In the genomic region with DNA sequence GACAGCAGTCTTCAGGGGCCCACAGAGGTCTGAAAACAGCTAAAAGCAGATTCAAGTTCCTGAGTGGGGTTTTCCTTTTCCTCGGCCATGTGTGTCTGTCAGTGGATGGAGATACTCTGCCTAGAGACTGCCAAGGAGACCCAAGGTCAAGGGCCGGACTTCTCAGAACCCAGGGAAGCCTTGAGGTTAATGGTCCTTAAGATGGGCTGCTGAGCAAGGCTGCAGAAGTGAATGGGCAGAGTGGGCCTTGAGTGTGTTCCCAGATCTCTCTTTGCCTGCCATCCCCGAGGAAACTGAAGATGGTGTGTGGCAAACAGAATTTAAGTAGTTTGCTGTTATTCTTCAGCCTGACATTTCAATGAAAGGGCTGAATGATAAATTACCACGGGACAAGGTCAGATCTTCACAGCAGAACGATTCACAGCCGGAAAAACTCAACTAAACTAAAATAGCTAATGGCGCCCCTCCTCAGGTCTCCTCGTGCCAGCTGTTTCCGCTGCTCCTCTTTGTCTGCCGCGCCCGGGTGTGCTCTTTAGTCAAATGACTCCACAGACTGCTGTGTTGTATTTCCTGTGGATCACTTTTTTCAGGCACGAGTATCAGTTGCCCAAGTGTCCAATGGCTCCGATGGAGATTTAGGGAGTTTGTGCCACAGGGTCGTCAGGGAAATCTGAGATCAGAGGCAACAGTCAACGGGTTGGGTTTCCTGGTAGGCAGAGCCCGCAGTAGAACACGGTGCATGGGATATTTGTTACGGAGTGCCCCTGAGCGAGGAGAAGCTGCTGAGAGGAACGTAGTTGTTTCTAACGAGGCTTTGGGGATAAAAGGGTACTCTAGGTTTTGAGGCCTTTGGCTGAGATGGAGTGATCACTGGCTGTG, we compare ENCODE assay signal across 12 mouse cellular contexts.
DNase-seq lines count a peak whose midpoint lies in the region; ATAC-seq lines count a peak whose summit lies in the region.
"Had no signal": no experiment of that assay in that cellular context is flagged by ENCODE, and none has a peak within 500 bp of the region (broad histone marks: within the 10 kb centered on the region; RNA-seq: fewer than 3 reads in every experiment).

No protein-coding gene starts in this region.

- H3K9ac ChIP-seq in limb, embryonic 11.5 days (ENCODE audit: low read length): no peak overlapping the region
- H3K9ac ChIP-seq: liver, embryonic 13.5 days had no signal

- peak; percentile 38 for DNase-seq in embryo, embryonic 10 days (ENCODE audit: low spot score)
- DNase-seq in embryo, embryonic 9.5 days (ENCODE audit: extremely low spot score): no peak
- DNase-seq in kidney, postnatal 10 days: peak; percentile 33
- DNase-seq in kidney, adult 8-10 months: no peak
- peak; percentile 58 for DNase-seq in adrenal gland, postnatal 14 days
- DNase-seq in limb, embryonic 11.5 days (ENCODE audit: low spot score): no peak
- DNase-seq in cerebellum, adult 9-11 months: no peak
- DNase-seq in frontal cortex, postnatal 10 days (ENCODE audit: low spot score in 2 of 2): no peak
- DNase-seq: cerebellum, adult 11 months; heart, adult 18-20 months; liver, embryonic 13.5 days had no signal

- 0 out of 2 replicates have a peak overlapping the region, but pooled peaks have one; percentile 12 for H3K27ac ChIP-seq in limb, embryonic 11.5 days (replicated peaks; ENCODE audit: low read depth, low read length)
- H3K27ac ChIP-seq: layer of hippocampus, adult 2 months; liver, embryonic 13.5 days had no signal

- no peak overlapping the region for H3K4me2 ChIP-seq in limb, embryonic 11.5 days (ENCODE audit: low read depth, severe bottlenecking)
- H3K4me2 ChIP-seq: liver, embryonic 13.5 days had no signal

- H3K4me1 ChIP-seq in limb, embryonic 11.5 days (ENCODE audit: control insufficient read depth, insufficient read depth, low read length): no peaks in the 10 kb centered on the region
- H3K4me1 ChIP-seq: liver, embryonic 13.5 days had no signal

- no peaks in the 10 kb centered on the region for H3K27me3 ChIP-seq in limb, embryonic 11.5 days (ENCODE audit: control insufficient read depth, insufficient read depth, low read length)
- H3K27me3 ChIP-seq: liver, embryonic 13.5 days had no signal

- ATAC-seq in limb, embryonic 11.5 days (ENCODE audit: insufficient number of reproducible peaks, low FRiP score, low TSS enrichment, low read depth): no peak

- H3K36me3 ChIP-seq in limb, embryonic 11.5 days (ENCODE audit: control insufficient read depth, insufficient read depth, low read length): no peaks in the 10 kb centered on the region
- H3K36me3 ChIP-seq: liver, embryonic 13.5 days had no signal

- no peaks in the 10 kb centered on the region for H3K9me3 ChIP-seq in limb, embryonic 11.5 days (ENCODE audit: control insufficient read depth, low read length)
- H3K9me3 ChIP-seq: liver, embryonic 13.5 days had no signal

- 75% methylated on average over 22 of the region's 22 CpGs for WGBS in limb, embryonic 11.5 days

- H3K4me3 ChIP-seq in limb, embryonic 11.5 days (ENCODE audit: low read depth, low read length): no peak overlapping the region
- H3K4me3 ChIP-seq: layer of hippocampus, adult 2 months; liver, embryonic 13.5 days had no signal

Comparison
In these comparisons a context has a peak if more than half of its experiments do, and no peak if none do; other contexts are left out.
1. DNase-seq: peak in embryo, embryonic 10 days (single experiment), kidney, postnatal 10 days (single experiment) and adrenal gland, postnatal 14 days (single experiment); none in embryo, embryonic 9.5 days (single experiment), kidney, adult 8-10 months (0 of 2), limb, embryonic 11.5 days (single experiment), cerebellum, adult 9-11 months (single experiment) and frontal cortex, postnatal 10 days (0 of 2).